Mouse (Mus musculus) liver, embryonic 12.5 days (tissue): ENCODE measurements around the gene Klf7. TPM values are rescaled to one million over a fixed set of nuclear protein-coding genes. Genes with fewer than 3 reads are reported as not detected.

ENCODE experiments used
- ATAC-seq: fragments of 200-750 bp; cut with Nextera tagmentation; 2 replicates; pipeline ENCODE4 v1.8.0; 2017; ENCODE audit warnings: moderate number of reproducible peaks, mild to moderate bottlenecking, moderate library complexity
- H3K27ac ChIP-seq: fragments of 300-500 bp; sonication (generic); 2 replicates; pipeline ENCODE4 v1.5.1; 2016; ENCODE audit warnings: mild to moderate bottlenecking
- H3K27me3 ChIP-seq: fragments of 300-500 bp; sonication (generic); replicated peaks from 2 replicates; pipeline ENCODE4 v1.6.1; 2016; ENCODE audit warnings: mild to moderate bottlenecking, moderate library complexity
- H3K36me3 ChIP-seq: fragments of 300-500 bp; sonication (generic); 2 replicates; pipeline ENCODE4 v1.6.1; 2016; ENCODE audit warnings: mild to moderate bottlenecking, moderate library complexity
- H3K4me1 ChIP-seq: fragments of 300-500 bp; sonication (generic); 2 replicates; pipeline ENCODE4 v1.6.1; 2016
- H3K4me2 ChIP-seq: fragments of 300-500 bp; sonication (generic); 2 replicates; pipeline ENCODE4 v1.6.1; 2016; ENCODE audit warnings: mild to moderate bottlenecking, moderate library complexity
- H3K4me3 ChIP-seq: fragments of 300-500 bp; sonication (generic); 2 replicates; pipeline ENCODE4 v1.5.1; 2016; ENCODE audit warnings: mild to moderate bottlenecking, moderate library complexity
- H3K9ac ChIP-seq: fragments of 300-500 bp; sonication (generic); 2 replicates; pipeline ENCODE4 v1.6.1; 2016; ENCODE audit warnings: mild to moderate bottlenecking, moderate library complexity
- H3K9me3 ChIP-seq: fragments of 300-500 bp; sonication (generic); replicated peaks from 2 replicates; pipeline ENCODE4 v1.6.1; 2016; ENCODE audit warnings: mild to moderate bottlenecking, moderate library complexity
- WGBS: fragments of 180-500 bp; shearing (Covaris S2); methylation state at CpG from one replicate; pipeline ENCODE4 v1.1.7; 2016; ENCODE audit not compliant: insufficient replicate concordance; 5-methylcytosine and 5-hydroxymethylcytosine counted together
- polyA plus RNA-seq: library from polyadenylated mRNA; unstranded; fragments of >200 nt; fragmentation: Nextera tagmentation; extraction: Ambion mirVana; gene quantifications from 2 replicates; pipeline ENCODE4 v1.2.1, GENCODE M21; 2016

Klf7 gene
- polyA plus RNA-seq, 1 experiment from 2014 or later, result 7.8 TPM

GRCm38 (mm10) chr1:64005194-64005593 lies 116.9 kb downstream of the Klf7 start:
- WGBS, result 55% methylated on average over 2 of the region's 2 CpGs
- Histone ChIP-seq H3K9me3 (no peaks in the 10 kb centered on the region), H3K9ac (no peak overlapping the region), H3K27ac (no peak overlapping the region), H3K4me1 (no peaks in the 10 kb centered on the region), H3K27me3 (no peaks in the 10 kb centered on the region), H3K36me3 (no peaks in the 10 kb centered on the region), H3K4me2 (no peak overlapping the region), H3K4me3 (no peak overlapping the region)
- ATAC-seq, result no peak

- no peaks in the 10 kb centered on the region for H3K27me3 ChIP-seq
- H3K9ac ChIP-seq, result no peak overlapping the region
- H3K9me3 ChIP-seq, result no peaks in the 10 kb centered on the region
- no peak overlapping the region for H3K4me3 ChIP-seq
- no peak overlapping the region for H3K27ac ChIP-seq
- H3K36me3 ChIP-seq, result no peaks in the 10 kb centered on the region
- ATAC-seq, result no peak
- no peaks in the 10 kb centered on the region for H3K4me1 ChIP-seq
- 30% methylated on average over 9 of the region's 9 CpGs for WGBS
- no peak overlapping the region for H3K4me2 ChIP-seq
These were observed 118.4 kb downstream of the Klf7 start for GRCm38 (mm10) chr1:64003525-64004291.

- no peak for ATAC-seq
- no peak overlapping the region for H3K4me3 ChIP-seq
- no peaks in the 10 kb centered on the region for H3K4me1 ChIP-seq
- no peak overlapping the region for H3K4me2 ChIP-seq
- H3K36me3 ChIP-seq, result no peaks in the 10 kb centered on the region
- 72% methylated on average over 6 of the region's 6 CpGs for WGBS
- H3K27ac ChIP-seq, result no peak overlapping the region
- H3K9me3 ChIP-seq, result no peaks in the 10 kb centered on the region
- H3K9ac ChIP-seq, result no peak overlapping the region
- H3K27me3 ChIP-seq, result no peaks in the 10 kb centered on the region
These were observed 120.0 kb downstream of the Klf7 start for GRCm38 (mm10) chr1:64002036-64002435.

- Histone ChIP-seq H3K9ac (no peak overlapping the region), H3K36me3 (no peaks in the 10 kb centered on the region), H3K9me3 (no peaks in the 10 kb centered on the region), H3K27ac (no peak overlapping the region), H3K27me3 (no peaks in the 10 kb centered on the region), H3K4me3 (no peak overlapping the region), H3K4me2 (no peak overlapping the region), H3K4me1 (no peaks in the 10 kb centered on the region)
- 22% methylated on average over 2 of the region's 2 CpGs for WGBS
- ATAC-seq, result no peak
These were observed 121.5 kb downstream of the Klf7 start for GRCm38 (mm10) chr1:64000597-64000996.

- Histone ChIP-seq H3K9me3 (no peaks in the 10 kb centered on the region), H3K9ac (no peak overlapping the region), H3K4me2 (no peak overlapping the region), H3K27ac (no peak overlapping the region), H3K4me3 (no peak overlapping the region), H3K36me3 (no peaks in the 10 kb centered on the region), H3K4me1 (0 out of 2 replicates have a peak, but pooled peaks cover 4% of the 10 kb centered on the region), H3K27me3 (no peaks in the 10 kb centered on the region)
- no peak for ATAC-seq
- WGBS, result 68% methylated on average over 8 of the region's 8 CpGs
These were observed 122.6 kb downstream of the Klf7 start for GRCm38 (mm10) chr1:63999481-63999880.

- Histone ChIP-seq H3K27ac (no peak overlapping the region), H3K4me3 (no peak overlapping the region), H3K4me1 (0 out of 2 replicates have a peak, but pooled peaks cover 4% of the 10 kb centered on the region), H3K4me2 (no peak overlapping the region), H3K36me3 (no peaks in the 10 kb centered on the region), H3K9me3 (no peaks in the 10 kb centered on the region), H3K27me3 (no peaks in the 10 kb centered on the region), H3K9ac (no peak overlapping the region)
- 68% methylated on average over 4 of the region's 4 CpGs for WGBS
- ATAC-seq, result no peak
These were observed 123.2 kb downstream of the Klf7 start for GRCm38 (mm10) chr1:63998901-63999300.

- Histone ChIP-seq H3K27ac (no peak overlapping the region), H3K36me3 (no peaks in the 10 kb centered on the region), H3K9ac (no peak overlapping the region), H3K4me1 (0 out of 2 replicates have a peak, but pooled peaks cover 4% of the 10 kb centered on the region), H3K9me3 (no peaks in the 10 kb centered on the region), H3K4me3 (no peak overlapping the region), H3K27me3 (no peaks in the 10 kb centered on the region), H3K4me2 (no peak overlapping the region)
- no peak for ATAC-seq
- 71% methylated on average over 2 of the region's 2 CpGs for WGBS
These were observed 123.9 kb downstream of the Klf7 start for GRCm38 (mm10) chr1:63998139-63998538.

- Histone ChIP-seq H3K4me1 (0 out of 2 replicates have a peak, but pooled peaks cover 4% of the 10 kb centered on the region), H3K36me3 (no peaks in the 10 kb centered on the region), H3K9ac (no peak overlapping the region), H3K27ac (no peak overlapping the region), H3K27me3 (no peaks in the 10 kb centered on the region), H3K9me3 (no peaks in the 10 kb centered on the region), H3K4me3 (no peak overlapping the region), H3K4me2 (no peak overlapping the region)
- whole genome bisulfite sequencing, result 25% methylated on average over 4 of the region's 4 CpGs
- no peak for ATAC-seq
These were observed 126.3 kb downstream of the Klf7 start for GRCm38 (mm10) chr1:63995828-63996227.

- no peak overlapping the region for H3K27ac ChIP-seq
- no peak for ATAC-seq
These were observed 127.0 kb downstream of the Klf7 start for GRCm38 (mm10) chr1:63995137-63995492.

GRCm38 (mm10) chr1:63994248-63995136 lies 127.6 kb downstream of the Klf7 start:
- Histone ChIP-seq H3K36me3 (no peaks in the 10 kb centered on the region), H3K27me3 (no peaks in the 10 kb centered on the region), H3K4me3 (no peak overlapping the region), H3K4me2 (peak overlapping the region; percentile 7; the same call in 1 of the 2 replicates), H3K4me1 (0 out of 2 replicates have a peak, but pooled peaks cover 4% of the 10 kb centered on the region), H3K27ac (no peak overlapping the region), H3K9me3 (no peaks in the 10 kb centered on the region), H3K9ac (no peak overlapping the region)
- no peak for ATAC-seq
- WGBS, result 44% methylated on average over 19 of the region's 19 CpGs

More at GRCm38 (mm10) chr1:63995137-63995492, 127.0 kb downstream of the Klf7 start:
- Histone ChIP-seq H3K9ac (no peak overlapping the region), H3K9me3 (no peaks in the 10 kb centered on the region), H3K27me3 (no peaks in the 10 kb centered on the region), H3K4me3 (no peak overlapping the region), H3K36me3 (no peaks in the 10 kb centered on the region), H3K4me1 (0 out of 2 replicates have a peak, but pooled peaks cover 4% of the 10 kb centered on the region), H3K4me2 (peak overlapping the region; percentile 7; the same call in 1 of the 2 replicates)
- WGBS, result 49% methylated on average over 5 of the region's 5 CpGs

- no peak overlapping the region for H3K4me2 ChIP-seq
- H3K9ac ChIP-seq, result no peak overlapping the region
- no peaks in the 10 kb centered on the region for H3K27me3 ChIP-seq
- no peaks in the 10 kb centered on the region for H3K36me3 ChIP-seq
- H3K4me1 ChIP-seq, result 0 out of 2 replicates have a peak, but pooled peaks cover 4% of the 10 kb centered on the region
- ATAC-seq, result no peak
- H3K4me3 ChIP-seq, result no peak overlapping the region
- 42% methylated on average over 5 of the region's 5 CpGs for WGBS
- H3K9me3 ChIP-seq, result no peaks in the 10 kb centered on the region
- no peak overlapping the region for H3K27ac ChIP-seq
These were observed 129.6 kb downstream of the Klf7 start for GRCm38 (mm10) chr1:63992506-63992905.

- H3K4me3 ChIP-seq, result no peak overlapping the region
- 81% methylated on average over 6 of the region's 6 CpGs for WGBS
- H3K27me3 ChIP-seq, result no peaks in the 10 kb centered on the region
- H3K9ac ChIP-seq, result no peak overlapping the region
- no peak overlapping the region for H3K4me2 ChIP-seq
- H3K36me3 ChIP-seq, result no peaks in the 10 kb centered on the region
- H3K9me3 ChIP-seq, result no peaks in the 10 kb centered on the region
- ATAC-seq, result no peak
- H3K4me1 ChIP-seq, result 0 out of 2 replicates have a peak, but pooled peaks cover 4% of the 10 kb centered on the region
- H3K27ac ChIP-seq, result no peak overlapping the region
These were observed 131.7 kb downstream of the Klf7 start for GRCm38 (mm10) chr1:63990416-63990815.
